Mouse (Mus musculus) layer of hippocampus, adult 18-20 months (tissue): ENCODE data around the gene Wdr60. TPM values are rescaled to one million over a fixed set of nuclear protein-coding genes. Genes with fewer than 3 reads are reported as not detected.

Source experiments
- DNase-seq, 2 experiments: peaks; one replicate each; pipeline ENCODE4 v3.0.0; 2022; ENCODE audit warnings: low spot score in 2 of 2
- total RNA-seq, 2 experiments: library from RNA; stranded (reverse); gene quantifications; 2 replicates each; pipeline ENCODE4 v1.2.3; 2021

The Wdr60 gene
- total RNA-seq, 2 experiments from 2014 or later: 16.2 to 16.4 TPM

- DNase-seq: no peak
Measured at GRCm38 (mm10) chr12:116270538-116270937, 7.7 kb upstream of the Wdr60 start.

GRCm38 (mm10) chr12:116269450-116269849 lies 6.6 kb upstream of the Wdr60 start:
- no peak for DNase-seq

- DNase-seq: no peak
Measured at GRCm38 (mm10) chr12:116265275-116265674, 2.5 kb upstream of the Wdr60 start.

GRCm38 (mm10) chr12:116264756-116265155 lies 1.9 kb upstream of the Wdr60 start:
- no peak for DNase-seq

GRCm38 (mm10) chr12:116258321-116258720 lies 4.5 kb downstream of the Wdr60 start:
- DNase-seq: no peak

GRCm38 (mm10) chr12:116255636-116256035 lies 7.2 kb downstream of the Wdr60 start:
- no peak for DNase-seq

- DNase-seq: no peak
Measured at GRCm38 (mm10) chr12:116254652-116255051, 8.2 kb downstream of the Wdr60 start.

GRCm38 (mm10) chr12:116244601-116245000 lies 18.2 kb downstream of the Wdr60 start:
- no peak for DNase-seq

GRCm38 (mm10) chr12:116238803-116239202 lies 24.0 kb downstream of the Wdr60 start:
- no peak for DNase-seq

- DNase-seq: no peak
Measured at GRCm38 (mm10) chr12:116238370-116238769, 24.5 kb downstream of the Wdr60 start.

GRCm38 (mm10) chr12:116236658-116237057 lies 26.2 kb downstream of the Wdr60 start:
- DNase-seq: no peak

GRCm38 (mm10) chr12:116235356-116235755 lies 27.5 kb downstream of the Wdr60 start:
- DNase-seq: no peak

GRCm38 (mm10) chr12:116232061-116232460 lies 30.8 kb downstream of the Wdr60 start:
- no peak for DNase-seq

- DNase-seq: no peak
Measured at GRCm38 (mm10) chr12:116231612-116232011, 31.2 kb downstream of the Wdr60 start.

- no peak for DNase-seq
Measured at GRCm38 (mm10) chr12:116229451-116229850, 33.4 kb downstream of the Wdr60 start.

- no peak for DNase-seq
Measured at GRCm38 (mm10) chr12:116226289-116227057, 36.3 kb downstream of the Wdr60 start.

GRCm38 (mm10) chr12:116223107-116223506 lies 39.7 kb downstream of the Wdr60 start:
- DNase-seq: no peak

GRCm38 (mm10) chr12:116207486-116207885 lies 55.3 kb downstream of the Wdr60 start:
- DNase-seq: no peak

GRCm38 (mm10) chr12:116205726-116206125 lies 57.1 kb downstream of the Wdr60 start:
- no peak for DNase-seq

- peak; percentile 40 to 76 for DNase-seq
Measured at GRCm38 (mm10) chr12:116202176-116202981, 60.4 kb downstream of the Wdr60 start.

- no peak for DNase-seq
Measured at GRCm38 (mm10) chr12:116198791-116199190, 64.0 kb downstream of the Wdr60 start.

- DNase-seq: no peak
Measured at GRCm38 (mm10) chr12:116196221-116196620, 66.6 kb downstream of the Wdr60 start.
